Mouse (Mus musculus): ENCODE data around the gene Pfdn6.
A peak's percentile ranks its signal among the peaks of the same experiment; 100 is the strongest.
"Not testable (repeated sequence)": the region's sequence is repeated elsewhere in the genome, so short reads cannot be mapped to it uniquely, and the experiment has no call there.

Gene Pfdn6

GRCm38 (mm10) chr17:33955555-33956214 lies 15.5 kb upstream of the Pfdn6 start, which contains the start of the genes Vps52 and Rps18:
TSS of gene Vps52 (plus strand) at chr17:33955812.
TSS of gene Rps18 (minus strand) at chr17:33956001.
- peak; percentile 95 for DNase-seq

GRCm38 (mm10) chr17:33954646-33955554 lies 14.8 kb upstream of the Pfdn6 start:
- DNase-seq: no peak

- DNase-seq: no peak
Measured at GRCm38 (mm10) chr17:33953961-33954565, 13.9 kb upstream of the Pfdn6 start.

GRCm38 (mm10) chr17:33953310-33953709 lies 13.2 kb upstream of the Pfdn6 start:
- no peak for DNase-seq

GRCm38 (mm10) chr17:33952879-33953278 lies 12.7 kb upstream of the Pfdn6 start:
- no peak for DNase-seq

- not testable (repeated sequence) for DNase-seq
Measured at GRCm38 (mm10) chr17:33952015-33952414, 11.9 kb upstream of the Pfdn6 start.

- peak; percentile 81 to 83 for DNase-seq
Measured at GRCm38 (mm10) chr17:33951021-33951946, 11.1 kb upstream of the Pfdn6 start, which contains the start of gene B3galt4. TSS of gene B3galt4 (minus strand) at chr17:33951488.

GRCm38 (mm10) chr17:33950131-33950625 lies 10.0 kb upstream of the Pfdn6 start:
- peak in 1 of 2 experiments; percentile 19 for DNase-seq

- peak in 1 of 2 experiments; percentile 16 for DNase-seq
Measured at GRCm38 (mm10) chr17:33948905-33949537, 8.9 kb upstream of the Pfdn6 start.

GRCm38 (mm10) chr17:33948090-33948904 lies 8.2 kb upstream of the Pfdn6 start:
- peak in 1 of 2 experiments; percentile 44 for DNase-seq

GRCm38 (mm10) chr17:33947430-33948089 lies 7.4 kb upstream of the Pfdn6 start:
- DNase-seq: peak; percentile 46 to 63

- no peak for DNase-seq
Measured at GRCm38 (mm10) chr17:33943454-33943853, 3.3 kb upstream of the Pfdn6 start.

GRCm38 (mm10) chr17:33941381-33941780 lies 1.2 kb upstream of the Pfdn6 start:
- DNase-seq: no peak

GRCm38 (mm10) chr17:33940981-33941380 lies 838 bp upstream of the Pfdn6 start:
- DNase-seq: peak in 1 of 2 experiments; percentile 52

- no peak for DNase-seq
Measured at GRCm38 (mm10) chr17:33938783-33939182, 1.4 kb downstream of the Pfdn6 start.

- peak in 1 of 2 experiments; percentile 16 for DNase-seq
Measured at GRCm38 (mm10) chr17:33936993-33937392, 3.1 kb downstream of the Pfdn6 start.

- DNase-seq: peak in 1 of 2 experiments; percentile 11
Measured at GRCm38 (mm10) chr17:33935422-33936055, 4.6 kb downstream of the Pfdn6 start.

GRCm38 (mm10) chr17:33932970-33933369 lies 7.2 kb downstream of the Pfdn6 start:
- peak in 1 of 2 experiments; percentile 9 for DNase-seq

- DNase-seq: peak in 1 of 2 experiments; percentile 22
Measured at GRCm38 (mm10) chr17:33932448-33932847, 7.7 kb downstream of the Pfdn6 start.
